Mouse (Mus musculus): Measurements from ENCODE around the gene Entpd1.

GRCm38 (mm10) chr19:40726148-40726547 lies 114.0 kb downstream of the Entpd1 start:
- no peak for TF ChIP-seq CTCF (IDR thresholded peaks at IDR 0.05; ENCODE audit: insufficient read depth, low read length)
- TF ChIP-seq POLR2A (IDR thresholded peaks at IDR 0.05; ENCODE audit: borderline replicate concordance, extremely low read depth, low read depth, low read length): no peak
